Mouse (Mus musculus) neural tube, embryonic 11.5 days (tissue): Measurements from ENCODE around the gene Dbi. TPM values are rescaled to one million over a fixed set of nuclear protein-coding genes. Genes with fewer than 3 reads are reported as not detected.

ENCODE experiments used
- ATAC-seq: fragments of 200-750 bp; cut with Nextera tagmentation; 2 replicates; pipeline ENCODE4 v1.8.0; 2017; ENCODE audit warnings: moderate number of reproducible peaks, mild to moderate bottlenecking, moderate TSS enrichment, moderate library complexity; ENCODE audit not compliant: insufficient read depth, low FRiP score, low TSS enrichment
- DNase-seq: peaks from one replicate; pipeline ENCODE4 v3.0.0-alpha.2; 2015; ENCODE audit warnings: low spot score
- H3K27ac ChIP-seq: fragments of 300-500 bp; sonication (generic); 2 replicates; pipeline ENCODE4 v1.5.1; 2014; ENCODE audit warnings: low read depth, mild to moderate bottlenecking, low read length
- H3K27me3 ChIP-seq: fragments of 300-500 bp; sonication (generic); 2 replicates; pipeline ENCODE4 v1.6.1; 2014; ENCODE audit warnings: mild to moderate bottlenecking, low read length, mixed read lengths; ENCODE audit not compliant: control insufficient read depth, insufficient read depth
- H3K36me3 ChIP-seq: fragments of 300-500 bp; sonication (generic); 2 replicates; pipeline ENCODE4 v1.6.1; 2014; ENCODE audit warnings: mild to moderate bottlenecking, low read length, moderate library complexity, mixed read lengths; ENCODE audit not compliant: control insufficient read depth, insufficient read depth
- H3K4me1 ChIP-seq: fragments of 300-500 bp; sonication (generic); 2 replicates; pipeline ENCODE4 v1.6.1; 2014; ENCODE audit warnings: low read length, mixed read lengths; ENCODE audit not compliant: control insufficient read depth, insufficient read depth
- H3K4me2 ChIP-seq: fragments of 300-500 bp; sonication (generic); 2 replicates; pipeline ENCODE4 v1.6.1; 2014; ENCODE audit warnings: low read depth, mild to moderate bottlenecking, moderate library complexity
- H3K4me3 ChIP-seq: fragments of 300-500 bp; sonication (generic); 2 replicates; pipeline ENCODE4 v1.5.1; 2014; ENCODE audit warnings: low read depth, low read length
- H3K9ac ChIP-seq: fragments of 300-500 bp; sonication (generic); 2 replicates; pipeline ENCODE4 v1.6.1; 2014; ENCODE audit warnings: mild to moderate bottlenecking, low read length
- H3K9me3 ChIP-seq: fragments of 300-500 bp; sonication (generic); 2 replicates; pipeline ENCODE4 v1.6.1; 2016; ENCODE audit warnings: low read length; ENCODE audit not compliant: control insufficient read depth
- WGBS: fragments of 180-500 bp; shearing (Covaris S2); extraction: QIAGEN DNeasy Blood & Tissue Kit; methylation state at CpG from one replicate; pipeline ENCODE4 v1.1.7; 2014; 5-methylcytosine and 5-hydroxymethylcytosine counted together
- polyA plus RNA-seq: library from polyadenylated mRNA; unstranded; fragments of >200 nt; fragmentation: Nextera tagmentation; extraction: Ambion mirVana; gene quantifications from 2 replicates; pipeline ENCODE4 v1.2.1, GENCODE M21; 2014

Gene Dbi
- polyA plus RNA-seq, 1 experiment from 2014 or later, result 1,076 TPM

GRCm38 (mm10) chr1:120116106-120116505 lies 4.8 kb downstream of the Dbi start:
- Histone ChIP-seq H3K4me3 (no peak overlapping the region), H3K9ac (no peak overlapping the region), H3K4me2 (no peak overlapping the region), H3K36me3 (peaks cover 16% of the 10 kb centered on the region), H3K27me3 (no peaks in the 10 kb centered on the region), H3K9me3 (no peaks in the 10 kb centered on the region), H3K4me1 (peaks cover 17% of the 10 kb centered on the region), H3K27ac (peak overlapping the region; percentile 87)
- WGBS, result 75% methylated on average over 11 of the region's 11 CpGs
- DNase-seq (no peak), ATAC-seq (no peak)

GRCm38 (mm10) chr1:120115671-120116081 lies 5.2 kb downstream of the Dbi start:
- peak overlapping the region; percentile 26 for H3K9ac ChIP-seq
- H3K27me3 ChIP-seq, result no peaks in the 10 kb centered on the region
- H3K9me3 ChIP-seq, result no peaks in the 10 kb centered on the region
- peaks cover 16% of the 10 kb centered on the region for H3K36me3 ChIP-seq
- WGBS, result 71% methylated on average over 9 of the region's 9 CpGs
- peak overlapping the region; percentile 87 for H3K27ac ChIP-seq
- no peak overlapping the region for H3K4me2 ChIP-seq
- peaks cover 17% of the 10 kb centered on the region for H3K4me1 ChIP-seq
- DNase-seq, result peak; percentile 30
- ATAC-seq, result peak; percentile 20
- H3K4me3 ChIP-seq, result no peak overlapping the region

GRCm38 (mm10) chr1:120112251-120113187 lies 8.4 kb downstream of the Dbi start:
- no peak for DNase-seq
- H3K27ac ChIP-seq, result no peak overlapping the region
- H3K9ac ChIP-seq, result no peak overlapping the region
- H3K4me2 ChIP-seq, result no peak overlapping the region
- H3K27me3 ChIP-seq, result no peaks in the 10 kb centered on the region
- 93% methylated on average over 12 of the region's 12 CpGs for WGBS
- H3K4me1 ChIP-seq, result no peaks in the 10 kb centered on the region
- no peak overlapping the region for H3K4me3 ChIP-seq
- ATAC-seq, result no peak
- H3K9me3 ChIP-seq, result no peaks in the 10 kb centered on the region
- H3K36me3 ChIP-seq, result peaks cover 16% of the 10 kb centered on the region

GRCm38 (mm10) chr1:120111766-120112165 lies 9.1 kb downstream of the Dbi start:
- Histone ChIP-seq H3K4me2 (no peak overlapping the region), H3K27me3 (no peaks in the 10 kb centered on the region), H3K4me1 (no peaks in the 10 kb centered on the region), H3K4me3 (no peak overlapping the region), H3K9ac (no peak overlapping the region), H3K36me3 (peaks cover 16% of the 10 kb centered on the region), H3K9me3 (no peaks in the 10 kb centered on the region), H3K27ac (no peak overlapping the region)
- DNase-seq, result no peak
- WGBS, result 93% methylated on average over 8 of the region's 8 CpGs
- no peak for ATAC-seq

DNA sequence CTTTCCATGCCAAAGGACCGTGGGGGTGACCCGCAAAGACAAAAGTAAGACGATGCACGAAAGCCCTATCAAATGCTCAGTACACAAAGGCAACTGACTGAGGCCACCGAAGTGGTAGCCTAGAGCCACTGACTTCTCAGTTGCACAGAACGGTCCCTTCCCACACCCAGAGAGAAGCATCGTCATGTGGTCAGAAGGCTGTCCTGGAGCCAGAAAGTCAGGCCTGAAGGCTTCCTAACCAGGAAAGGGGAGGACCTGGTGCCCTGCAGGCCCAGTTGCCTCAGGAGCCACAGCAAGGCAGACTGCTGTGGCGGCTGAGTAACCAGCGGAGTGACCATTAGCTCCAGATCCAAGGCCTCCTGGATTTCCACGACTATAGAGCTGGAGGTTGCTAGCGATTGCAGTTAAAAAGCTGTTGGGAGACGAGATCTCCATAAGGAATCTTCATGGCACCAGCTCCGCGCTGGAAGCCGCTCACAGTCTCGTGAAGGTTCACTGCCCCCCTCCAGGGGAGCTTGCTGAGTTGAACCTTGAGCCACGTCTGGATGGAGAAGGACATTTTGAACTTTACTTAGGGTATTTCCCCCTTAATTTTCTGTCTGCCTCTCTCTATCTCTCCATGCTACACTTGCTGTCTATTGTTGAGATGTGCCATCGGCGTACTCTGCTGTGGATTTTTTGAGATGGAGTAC lies 11.0 kb downstream of the Dbi start:
- no peak for ATAC-seq

GRCm38 (mm10) chr1:120105556-120105959 lies 15.3 kb downstream of the Dbi start:
- H3K9me3 ChIP-seq, result no peaks in the 10 kb centered on the region
- H3K36me3 ChIP-seq, result no peaks in the 10 kb centered on the region
- ATAC-seq, result no peak
- no peaks in the 10 kb centered on the region for H3K27me3 ChIP-seq
- no peak overlapping the region for H3K4me2 ChIP-seq
- H3K27ac ChIP-seq, result no peak overlapping the region
- no peaks in the 10 kb centered on the region for H3K4me1 ChIP-seq
- no peak overlapping the region for H3K9ac ChIP-seq
- 84% methylated on average over 5 of the region's 5 CpGs for WGBS
- no peak for DNase-seq
- H3K4me3 ChIP-seq, result no peak overlapping the region

More for the DNA sequence above, 11.0 kb downstream of the Dbi start:
- no peak overlapping the region for H3K4me3 ChIP-seq
- no peaks in the 10 kb centered on the region for H3K9me3 ChIP-seq
- H3K4me1 ChIP-seq, result no peaks in the 10 kb centered on the region
- H3K27ac ChIP-seq, result no peak overlapping the region
- 89% methylated on average over 19 of the region's 19 CpGs for WGBS
- H3K4me2 ChIP-seq, result no peak overlapping the region
- H3K27me3 ChIP-seq, result no peaks in the 10 kb centered on the region
- peaks cover 4% of the 10 kb centered on the region for H3K36me3 ChIP-seq
- no peak for DNase-seq
- no peak overlapping the region for H3K9ac ChIP-seq

DNA sequence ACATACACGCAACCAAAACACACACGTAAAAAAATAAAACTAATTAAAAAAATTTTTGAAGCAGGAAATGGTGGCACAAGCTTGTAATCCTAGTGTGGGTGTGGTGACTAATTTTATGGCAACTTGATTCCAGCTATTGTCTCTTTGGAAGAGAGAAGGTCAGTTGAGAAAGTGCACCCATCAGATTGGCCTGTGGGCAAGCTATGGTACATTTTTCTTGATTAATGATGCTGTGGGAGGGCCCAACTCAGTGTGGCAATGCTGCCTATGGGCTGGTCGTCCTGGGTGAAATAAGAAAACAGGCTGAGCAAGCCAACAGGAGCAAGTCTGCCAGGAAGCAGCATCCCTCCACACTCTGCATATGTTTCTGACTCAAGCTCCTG lies 19.7 kb downstream of the Dbi start:
- H3K36me3 ChIP-seq, result no peaks in the 10 kb centered on the region
- whole genome bisulfite sequencing, result 90% methylated on average over 3 of the region's 3 CpGs
- H3K9ac ChIP-seq, result no peak overlapping the region
- H3K4me3 ChIP-seq, result no peak overlapping the region
- H3K4me1 ChIP-seq, result no peaks in the 10 kb centered on the region
- DNase-seq (no peak), ATAC-seq (no peak)
- no peaks in the 10 kb centered on the region for H3K27me3 ChIP-seq
- H3K27ac ChIP-seq, result no peak overlapping the region
- no peak overlapping the region for H3K4me2 ChIP-seq
- no peaks in the 10 kb centered on the region for H3K9me3 ChIP-seq

DNA sequence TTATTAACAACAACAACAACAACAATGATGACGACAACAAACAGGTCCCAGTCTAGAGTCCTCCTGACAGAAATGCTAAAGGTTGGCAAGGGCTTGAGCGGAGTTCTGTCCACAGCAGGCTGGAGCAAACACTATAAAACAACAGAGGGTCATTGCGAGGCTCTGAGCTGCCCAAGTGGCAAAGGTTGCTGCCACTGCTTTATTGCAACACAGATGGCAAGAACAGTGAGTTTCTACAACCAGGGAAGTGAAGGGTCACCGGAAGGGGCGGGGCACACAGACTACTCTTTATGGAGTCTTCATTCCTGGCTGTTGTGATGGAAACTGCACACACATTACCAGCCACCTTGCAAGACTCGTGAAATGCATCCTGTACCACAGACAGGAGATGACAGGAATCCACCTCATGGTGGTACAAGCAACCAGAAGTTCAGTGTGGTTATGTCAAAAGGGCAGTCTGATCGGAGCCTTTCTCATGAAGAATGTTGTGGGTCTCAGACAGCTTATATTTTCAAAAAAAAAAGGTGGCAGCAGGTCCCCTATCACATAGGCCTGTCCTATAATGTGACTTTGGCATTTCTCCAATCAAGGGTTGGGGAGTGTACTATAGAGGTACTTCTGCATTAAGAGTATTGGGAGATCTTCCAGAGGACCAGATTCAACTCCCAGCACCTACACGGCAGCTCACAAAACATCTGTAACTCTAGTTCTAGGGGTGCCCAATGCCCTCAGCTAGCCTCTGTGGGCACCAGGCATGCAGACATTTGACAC lies 20.2 kb downstream of the Dbi start:
- Histone ChIP-seq H3K27ac (no peak overlapping the region), H3K4me3 (no peak overlapping the region), H3K27me3 (no peaks in the 10 kb centered on the region), H3K4me2 (no peak overlapping the region), H3K9me3 (no peaks in the 10 kb centered on the region), H3K9ac (no peak overlapping the region), H3K4me1 (no peaks in the 10 kb centered on the region), H3K36me3 (no peaks in the 10 kb centered on the region)
- ATAC-seq (no peak), DNase-seq (no peak)
- 74% methylated on average over 8 of the region's 8 CpGs for WGBS
